Mouse (Mus musculus): ENCODE measurements around the gene Ptgdr2. TPM values are rescaled to one million over a fixed set of nuclear protein-coding genes. Genes with fewer than 3 reads are reported as not detected.

The Ptgdr2 gene
- polyA plus RNA-seq, 1 experiment, result not detected

DNA sequence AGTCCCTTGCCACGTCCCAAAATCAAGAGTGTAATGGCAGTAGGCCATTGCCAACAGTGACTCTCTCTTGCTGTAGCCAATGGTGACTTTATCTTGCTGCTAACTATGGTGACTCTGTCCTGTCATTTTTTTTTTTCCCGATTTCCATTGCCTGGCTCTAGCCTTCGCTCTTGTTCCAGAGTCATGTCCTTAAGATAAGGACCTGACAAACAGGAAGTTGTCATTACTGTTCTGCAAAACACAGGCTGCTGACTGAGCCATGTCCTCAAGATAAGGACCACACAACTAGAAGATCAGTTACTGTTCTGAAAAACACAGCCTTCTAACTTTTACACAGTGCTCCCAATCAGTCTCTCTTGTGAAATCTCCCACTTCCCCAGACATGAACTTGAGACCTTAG lies 33.5 kb downstream of the Ptgdr2 start:
- TF ChIP-seq CTCF (IDR thresholded peaks at IDR 0.05; ENCODE audit: borderline replicate concordance, insufficient read depth, low read length) (no peak), POLR2A (IDR thresholded peaks at IDR 0.05; ENCODE audit: low read depth, low read length) (no peak)
- Histone ChIP-seq H3K27ac (ENCODE audit: insufficient read depth, low read length) (no peak overlapping the region), H3K4me3 (ENCODE audit: insufficient read depth, low read length) (no peak overlapping the region), H3K4me1 (ENCODE audit: control insufficient read depth, insufficient read depth, low read length) (no peaks in the 10 kb centered on the region)

- TF ChIP-seq POLR2A (IDR thresholded peaks at IDR 0.05; ENCODE audit: low read depth, low read length) (no peak), CTCF (IDR thresholded peaks at IDR 0.05; ENCODE audit: borderline replicate concordance, insufficient read depth, low read length) (no peak)
- no peaks in the 10 kb centered on the region for H3K4me1 ChIP-seq (ENCODE audit: control insufficient read depth, insufficient read depth, low read length)
- no peak overlapping the region for H3K27ac ChIP-seq (ENCODE audit: insufficient read depth, low read length)
- H3K4me3 ChIP-seq (ENCODE audit: insufficient read depth, low read length), result no peak overlapping the region
These were observed 35.7 kb downstream of the Ptgdr2 start for GRCm38 (mm10) chr19:10972660-10973059.

DNA sequence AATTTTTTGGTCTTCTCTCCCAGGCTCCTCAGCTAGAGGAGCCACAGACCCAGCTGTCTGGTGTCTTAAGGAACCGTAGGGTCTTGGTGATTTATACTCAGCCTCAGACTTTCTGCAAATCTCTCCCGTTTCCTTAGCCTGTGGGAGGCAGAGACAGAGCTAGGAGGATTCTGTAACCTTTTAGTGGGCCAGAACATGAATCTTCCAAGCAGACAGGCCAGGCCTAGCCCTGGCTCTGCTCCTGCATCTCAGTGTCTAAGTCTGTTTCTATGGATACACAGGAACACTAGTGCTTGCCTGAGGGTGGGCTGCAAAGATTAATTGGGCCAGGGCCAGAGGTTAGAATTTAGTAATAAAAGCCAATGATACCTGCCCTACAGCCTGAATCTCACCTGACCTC lies 36.2 kb downstream of the Ptgdr2 start:
- no peak for TF ChIP-seq CTCF (IDR thresholded peaks at IDR 0.05; ENCODE audit: borderline replicate concordance, insufficient read depth, low read length)
- TF ChIP-seq POLR2A (IDR thresholded peaks at IDR 0.05; ENCODE audit: low read depth, low read length), result no peak
- no peaks in the 10 kb centered on the region for H3K4me1 ChIP-seq (ENCODE audit: control insufficient read depth, insufficient read depth, low read length)
- H3K4me3 ChIP-seq (ENCODE audit: insufficient read depth, low read length), result no peak overlapping the region
- no peak overlapping the region for H3K27ac ChIP-seq (ENCODE audit: insufficient read depth, low read length)

DNA sequence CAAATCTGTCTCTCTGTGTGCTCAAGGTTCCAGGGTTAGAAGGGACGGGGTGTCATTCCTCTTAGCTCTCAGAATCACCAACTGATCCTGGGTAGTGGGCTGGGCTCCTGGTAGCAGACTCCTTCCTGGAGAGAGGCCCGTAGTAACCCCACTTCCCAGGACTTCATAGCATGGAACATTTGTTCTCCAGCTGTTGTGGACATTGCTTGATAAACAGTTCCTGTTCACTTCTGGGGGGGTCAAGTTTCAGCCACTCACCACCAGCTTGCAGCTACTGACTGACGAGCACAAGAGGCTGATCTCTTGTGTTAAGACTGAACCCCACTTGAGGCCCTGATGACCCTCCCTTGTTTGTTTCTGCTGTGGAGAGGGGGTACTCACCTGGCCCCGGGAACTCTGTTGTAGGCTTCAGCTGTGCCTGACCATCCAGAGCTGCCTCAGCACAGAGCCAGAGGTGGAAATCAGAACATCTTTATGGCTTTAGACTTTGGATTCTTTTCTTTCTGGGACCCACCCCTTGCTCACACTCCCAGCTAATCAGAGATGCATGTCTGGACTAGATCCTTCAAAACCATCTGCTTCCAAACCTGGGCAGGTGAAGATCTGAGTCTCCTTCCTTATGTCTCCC lies 37.4 kb downstream of the Ptgdr2 start, which contains the start of gene Ms4a10:
Gene Ms4a10 (minus strand): TSS at position 433 of the 628 bp plus-strand sequence.
- Histone ChIP-seq H3K4me1 (ENCODE audit: control insufficient read depth, insufficient read depth, low read length) (no peaks in the 10 kb centered on the region), H3K27ac (ENCODE audit: insufficient read depth, low read length) (no peak within 1 kb of the TSS), H3K4me3 (ENCODE audit: insufficient read depth, low read length) (no peak within 1 kb of the TSS)
- TF ChIP-seq CTCF (IDR thresholded peaks at IDR 0.05; ENCODE audit: borderline replicate concordance, insufficient read depth, low read length) (no peak), POLR2A (IDR thresholded peaks at IDR 0.05; ENCODE audit: low read depth, low read length) (no peak)

DNA sequence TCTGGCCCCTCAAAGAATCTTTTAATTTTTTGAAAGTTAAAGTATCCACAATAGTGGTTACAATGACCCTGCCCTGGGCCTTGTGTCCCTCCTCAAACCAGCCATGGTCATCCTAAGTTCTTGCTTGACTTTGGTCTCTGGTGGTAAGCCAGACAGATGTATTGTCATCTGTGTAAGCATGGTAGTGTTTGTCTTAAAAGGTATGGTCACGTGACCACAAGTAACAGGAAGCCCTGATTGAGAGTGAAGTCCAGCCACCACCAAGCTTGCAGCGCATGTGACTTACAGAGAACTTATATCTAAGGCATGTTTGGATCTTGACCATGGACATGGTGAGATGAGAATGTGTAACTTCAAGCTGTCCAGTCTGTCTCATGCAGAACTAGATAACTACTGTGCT lies 38.2 kb downstream of the Ptgdr2 start:
- no peak for TF ChIP-seq CTCF (IDR thresholded peaks at IDR 0.05; ENCODE audit: borderline replicate concordance, insufficient read depth, low read length)
- no peak for TF ChIP-seq POLR2A (IDR thresholded peaks at IDR 0.05; ENCODE audit: low read depth, low read length)
- Histone ChIP-seq H3K4me1 (ENCODE audit: control insufficient read depth, insufficient read depth, low read length) (no peaks in the 10 kb centered on the region), H3K27ac (ENCODE audit: insufficient read depth, low read length) (no peak overlapping the region), H3K4me3 (ENCODE audit: insufficient read depth, low read length) (no peak overlapping the region)

DNA sequence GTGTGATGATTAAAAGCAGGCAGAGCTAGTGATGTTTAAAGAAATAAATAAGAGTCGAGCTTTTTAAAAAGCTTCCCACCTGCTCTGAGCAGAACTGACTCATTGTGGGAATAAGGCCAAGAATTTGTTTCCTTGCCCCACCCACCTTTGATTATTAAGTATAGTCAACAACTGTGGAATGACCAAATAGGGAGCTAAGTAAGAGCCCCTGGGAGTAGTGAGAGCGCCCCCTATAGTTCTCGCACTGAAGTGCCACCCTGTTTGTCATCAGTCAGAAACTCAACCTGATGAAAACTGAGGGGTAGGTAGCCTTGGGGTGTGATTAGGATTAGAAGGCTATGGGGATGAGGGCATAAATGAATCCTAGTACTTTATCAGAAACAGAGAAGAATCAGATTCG lies 39.4 kb downstream of the Ptgdr2 start:
- Histone ChIP-seq H3K4me3 (ENCODE audit: insufficient read depth, low read length) (no peak overlapping the region), H3K27ac (ENCODE audit: insufficient read depth, low read length) (no peak overlapping the region), H3K4me1 (ENCODE audit: control insufficient read depth, insufficient read depth, low read length) (no peaks in the 10 kb centered on the region)
- TF ChIP-seq POLR2A (IDR thresholded peaks at IDR 0.05; ENCODE audit: low read depth, low read length), result no peak
- no peak for TF ChIP-seq CTCF (IDR thresholded peaks at IDR 0.05; ENCODE audit: borderline replicate concordance, insufficient read depth, low read length)

DNA sequence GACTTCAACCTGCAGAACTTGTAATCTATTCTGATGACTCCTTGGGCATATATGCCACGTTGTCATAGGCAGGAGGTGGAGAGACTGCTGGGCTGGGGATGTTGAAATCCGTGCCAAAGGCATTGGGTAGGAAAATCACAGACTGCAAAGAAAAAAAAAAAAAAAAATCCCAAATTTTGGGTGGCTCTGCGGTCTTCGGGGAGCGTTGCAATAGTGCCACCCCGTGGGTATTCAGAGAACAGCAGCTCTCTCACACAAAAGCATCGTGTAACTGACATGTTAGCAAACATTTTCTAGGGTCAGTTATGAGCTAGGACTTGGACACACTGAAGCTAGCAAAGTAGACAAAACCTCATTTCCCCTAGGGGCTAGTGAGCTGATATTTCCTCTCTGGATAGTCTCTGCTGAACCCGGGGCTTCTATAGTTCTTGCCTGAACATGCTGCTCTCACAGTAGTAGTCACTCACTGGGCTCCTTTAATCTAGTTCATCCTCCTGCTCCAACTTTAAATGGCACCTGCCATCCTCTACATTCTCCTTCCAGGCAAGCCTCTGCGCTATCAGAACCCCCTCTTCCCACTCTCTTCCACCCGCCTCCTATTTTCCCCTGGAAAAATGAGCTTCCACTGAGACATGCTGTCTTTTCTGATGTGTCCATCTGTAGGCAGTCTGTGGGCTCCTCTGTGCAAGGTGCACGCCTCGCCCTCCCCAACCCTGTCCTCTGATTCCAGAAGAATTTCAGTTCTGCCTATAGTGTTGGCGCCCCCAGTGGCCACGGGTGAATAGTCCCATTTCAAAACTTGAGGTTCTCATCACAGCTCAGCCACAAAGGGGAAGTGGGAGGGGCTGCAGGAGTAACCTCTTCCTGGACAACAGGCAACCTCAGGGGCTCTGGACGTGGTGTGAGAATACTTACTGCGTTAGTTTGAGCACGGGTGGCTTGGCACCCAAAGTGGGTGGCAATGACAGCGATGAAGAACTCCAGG lies 42.5 kb downstream of the Ptgdr2 start:
- no peaks in the 10 kb centered on the region for H3K4me1 ChIP-seq (ENCODE audit: control insufficient read depth, insufficient read depth, low read length)
- no peak overlapping the region for H3K27ac ChIP-seq (ENCODE audit: insufficient read depth, low read length)
- H3K4me3 ChIP-seq (ENCODE audit: insufficient read depth, low read length), result no peak overlapping the region
- no peak for TF ChIP-seq POLR2A (IDR thresholded peaks at IDR 0.05; ENCODE audit: low read depth, low read length)
- TF ChIP-seq CTCF (IDR thresholded peaks at IDR 0.05; ENCODE audit: borderline replicate concordance, insufficient read depth, low read length), result peak; percentile 40; the same call in 1 of the 2 replicates

DNA sequence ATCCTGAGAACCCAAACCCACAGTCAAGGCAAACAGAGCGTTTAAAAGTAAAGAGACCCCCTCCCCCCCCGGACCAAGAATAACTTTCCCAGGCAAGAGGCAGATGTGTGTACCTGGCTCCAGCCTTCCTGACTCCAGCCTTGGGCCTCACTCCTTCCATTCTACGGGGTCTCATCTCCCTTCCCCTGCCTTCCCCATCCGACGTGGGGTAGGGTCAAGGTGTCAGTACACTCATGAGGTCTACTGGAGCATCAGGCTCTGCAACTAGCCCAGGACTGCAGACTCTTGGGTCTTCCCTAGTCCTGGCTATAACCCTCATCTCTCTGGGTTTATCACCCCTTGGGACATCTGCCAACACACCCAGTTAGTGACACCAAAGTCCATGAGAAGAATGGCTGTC lies 43.2 kb downstream of the Ptgdr2 start:
- TF ChIP-seq POLR2A (IDR thresholded peaks at IDR 0.05; ENCODE audit: low read depth, low read length) (no peak), CTCF (IDR thresholded peaks at IDR 0.05; ENCODE audit: borderline replicate concordance, insufficient read depth, low read length) (no peak)
- no peaks in the 10 kb centered on the region for H3K4me1 ChIP-seq (ENCODE audit: control insufficient read depth, insufficient read depth, low read length)

GRCm38 (mm10) chr19:10983146-10983545 lies 46.2 kb downstream of the Ptgdr2 start:
- no peaks in the 10 kb centered on the region for H3K4me1 ChIP-seq (ENCODE audit: control insufficient read depth, insufficient read depth, low read length)
- H3K27ac ChIP-seq (ENCODE audit: insufficient read depth, low read length), result no peak overlapping the region
- no peak overlapping the region for H3K4me3 ChIP-seq (ENCODE audit: insufficient read depth, low read length)
- TF ChIP-seq CTCF (IDR thresholded peaks at IDR 0.05; ENCODE audit: borderline replicate concordance, insufficient read depth, low read length), result peak; percentile 68; the same call in 1 of the 2 replicates
- no peak for TF ChIP-seq POLR2A (IDR thresholded peaks at IDR 0.05; ENCODE audit: low read depth, low read length)

More for the DNA sequence above, 43.2 kb downstream of the Ptgdr2 start:
- Histone ChIP-seq H3K27ac (ENCODE audit: insufficient read depth, low read length) (no peak overlapping the region), H3K4me3 (ENCODE audit: insufficient read depth, low read length) (no peak overlapping the region)

DNA sequence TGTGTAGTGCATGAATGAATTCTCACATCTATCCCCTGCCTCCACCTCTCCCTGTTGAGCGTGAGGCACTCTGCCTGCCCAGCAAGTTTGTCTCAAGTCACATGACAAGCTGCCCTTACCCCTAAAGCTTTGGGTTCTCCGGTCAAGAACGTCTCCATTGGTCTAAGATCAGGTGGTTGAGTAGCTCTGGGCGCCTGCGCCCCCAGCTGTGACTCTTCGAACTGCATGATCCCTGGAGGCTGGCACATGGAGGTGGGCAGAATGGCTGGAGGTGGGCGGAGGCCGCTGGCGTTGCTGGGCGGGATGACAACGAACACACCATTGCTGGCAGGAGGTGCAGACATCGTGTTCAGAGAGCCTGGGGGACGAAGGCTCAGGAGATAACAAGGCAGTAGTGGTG lies 47.6 kb downstream of the Ptgdr2 start:
- no peak overlapping the region for H3K4me3 ChIP-seq (ENCODE audit: insufficient read depth, low read length)
- TF ChIP-seq CTCF (IDR thresholded peaks at IDR 0.05; ENCODE audit: borderline replicate concordance, insufficient read depth, low read length) (no peak), POLR2A (IDR thresholded peaks at IDR 0.05; ENCODE audit: low read depth, low read length) (no peak)
- H3K27ac ChIP-seq (ENCODE audit: insufficient read depth, low read length), result no peak overlapping the region
- H3K4me1 ChIP-seq (ENCODE audit: control insufficient read depth, insufficient read depth, low read length), result no peaks in the 10 kb centered on the region
